Mouse (Mus musculus): Measurements from ENCODE around the gene Mccc1. TPM values are rescaled to one million over a fixed set of nuclear protein-coding genes. Genes with fewer than 3 reads are reported as not detected.

The Mccc1 gene
- 35.8 and 37.6 TPM in 2 replicates for polyA plus RNA-seq (2016; fragmentation: Nextera tagmentation; extraction: Ambion mirVana)

GRCm38 (mm10) chr3:36000275-36001239 lies at the start of gene Mccc1:
Gene Mccc1 (minus strand): TSS chr3:36000678.
- H3K27ac ChIP-seq (replicated peaks) = peak within 1 kb of the TSS; percentile 95
- H3K9me3 ChIP-seq (replicated peaks) = no peaks in the 10 kb centered on the region
- peaks cover 4% of the 10 kb centered on the region for H3K36me3 ChIP-seq
- no peaks in the 10 kb centered on the region for H3K27me3 ChIP-seq (ENCODE audit: low read depth, poor library complexity, severe bottlenecking)
- peaks cover 9% of the 10 kb centered on the region for H3K4me1 ChIP-seq
- 6% methylated on average over 39 of the region's 39 CpGs for WGBS
- peak; percentile 94 for DNase-seq (ENCODE audit: low spot score)
- H3K4me3 ChIP-seq = peak within 1 kb of the TSS; percentile 77

DNA sequence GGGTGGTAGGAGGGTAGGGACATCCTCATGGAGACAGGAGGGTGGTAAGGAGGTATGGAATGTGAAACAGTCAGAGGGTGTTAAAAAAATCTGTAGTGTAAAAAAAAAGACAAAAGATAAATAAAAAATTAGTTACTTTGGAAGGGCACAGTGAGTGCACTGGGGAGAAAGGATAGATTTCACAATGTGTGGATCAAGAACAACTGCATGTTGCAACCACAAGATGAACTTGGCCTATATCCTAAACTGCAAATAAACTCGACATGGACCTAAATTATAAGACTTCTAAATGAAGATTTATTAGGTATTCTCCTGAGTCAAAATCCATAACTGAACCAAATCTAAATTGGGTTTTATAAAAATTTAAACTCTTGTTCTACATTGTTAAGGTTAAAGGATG lies 48.6 kb upstream of the Mccc1 start:
- no peak for DNase-seq (ENCODE audit: low spot score)
- H3K27me3 ChIP-seq (ENCODE audit: low read depth, poor library complexity, severe bottlenecking) = no peaks in the 10 kb centered on the region
- no peaks in the 10 kb centered on the region for H3K36me3 ChIP-seq
- H3K9me3 ChIP-seq (replicated peaks) = no peaks in the 10 kb centered on the region
- WGBS = 63% methylated on average over 1 of the region's 1 CpGs
- H3K27ac ChIP-seq (replicated peaks) = no peak overlapping the region
- H3K4me3 ChIP-seq = no peak overlapping the region
- no peaks in the 10 kb centered on the region for H3K4me1 ChIP-seq

- H3K4me3 ChIP-seq = no peak overlapping the region
- no peak for DNase-seq (ENCODE audit: low spot score)
- H3K27ac ChIP-seq (replicated peaks) = no peak overlapping the region
- H3K27me3 ChIP-seq (ENCODE audit: low read depth, poor library complexity, severe bottlenecking) = no peaks in the 10 kb centered on the region
- no peaks in the 10 kb centered on the region for H3K9me3 ChIP-seq (replicated peaks)
- no peaks in the 10 kb centered on the region for H3K36me3 ChIP-seq
- no peaks in the 10 kb centered on the region for H3K4me1 ChIP-seq
- 80% methylated on average over 4 of the region's 4 CpGs for WGBS
Observed at GRCm38 (mm10) chr3:36045086-36045485, 44.6 kb upstream of the Mccc1 start.

DNA sequence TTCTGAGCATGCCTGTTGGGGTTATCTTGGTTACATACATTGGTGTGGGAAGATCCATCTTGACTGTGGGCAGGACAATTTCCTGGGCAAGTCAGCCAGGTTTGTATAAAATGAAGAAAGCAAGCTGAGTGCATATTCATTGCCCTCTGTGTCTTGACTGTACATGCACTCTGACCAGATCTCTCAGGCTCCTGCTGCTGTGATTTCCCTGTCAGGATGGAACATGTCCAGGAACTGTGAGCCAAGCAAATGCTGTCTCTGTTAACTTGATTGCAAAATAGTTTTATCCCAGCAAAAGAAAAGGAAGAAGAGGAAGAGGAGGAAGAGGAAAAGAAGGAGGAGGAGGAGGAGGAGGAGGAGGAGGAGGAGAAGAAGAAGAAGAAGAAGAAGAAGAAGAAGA lies 44.0 kb upstream of the Mccc1 start:
- Histone ChIP-seq H3K36me3 (no peaks in the 10 kb centered on the region), H3K4me1 (no peaks in the 10 kb centered on the region), H3K9me3 (replicated peaks) (no peaks in the 10 kb centered on the region), H3K27ac (replicated peaks) (no peak overlapping the region), H3K27me3 (ENCODE audit: low read depth, poor library complexity, severe bottlenecking) (no peaks in the 10 kb centered on the region), H3K4me3 (no peak overlapping the region)
- DNase-seq (ENCODE audit: low spot score) = no peak

DNA sequence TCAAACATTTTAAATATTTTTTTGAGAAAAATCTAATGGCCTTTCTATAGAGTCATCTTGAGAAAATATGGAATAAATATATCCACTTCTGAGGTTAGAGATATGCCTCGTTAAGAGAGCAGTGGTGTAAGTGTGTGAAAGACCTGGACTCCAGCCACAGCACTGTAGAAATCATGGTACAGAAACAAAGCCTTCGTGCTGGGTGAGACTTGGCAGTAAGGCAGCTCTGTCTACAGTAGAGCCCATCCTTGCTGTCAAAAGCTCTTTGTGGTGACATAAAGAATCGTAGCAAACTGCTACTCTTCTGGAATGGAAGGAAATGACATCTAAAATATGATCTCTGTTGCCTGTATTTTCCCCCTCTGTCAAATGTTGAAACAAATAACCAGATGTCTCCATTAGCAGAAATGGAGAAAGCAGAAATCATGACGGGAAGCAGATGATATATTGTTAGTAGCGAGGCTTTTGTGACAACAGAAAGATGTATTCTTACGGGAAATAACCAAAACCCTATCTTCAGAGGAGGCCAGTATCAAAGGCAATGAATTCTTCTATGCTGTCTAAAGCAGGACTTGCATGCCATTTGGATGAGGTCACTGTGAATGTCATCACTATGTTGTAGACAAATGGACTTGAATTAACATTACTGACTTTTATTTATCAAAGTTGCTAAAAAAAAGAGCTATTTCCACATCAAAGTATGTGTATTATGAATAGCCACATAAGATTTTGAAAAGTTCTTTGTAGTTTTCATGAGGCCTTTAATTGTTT lies 31.4 kb upstream of the Mccc1 start:
- Histone ChIP-seq H3K36me3 (no peaks in the 10 kb centered on the region), H3K27me3 (ENCODE audit: low read depth, poor library complexity, severe bottlenecking) (no peaks in the 10 kb centered on the region), H3K4me1 (no peaks in the 10 kb centered on the region), H3K27ac (replicated peaks) (no peak overlapping the region), H3K9me3 (replicated peaks) (no peaks in the 10 kb centered on the region), H3K4me3 (no peak overlapping the region)
- DNase-seq (ENCODE audit: low spot score) = no peak
- WGBS = 82% methylated on average over 6 of the region's 6 CpGs

GRCm38 (mm10) chr3:36029993-36030392 lies 29.5 kb upstream of the Mccc1 start:
- H3K27ac ChIP-seq (replicated peaks) = no peak overlapping the region
- WGBS = 86% methylated on average over 4 of the region's 4 CpGs
- DNase-seq (ENCODE audit: low spot score) = no peak

GRCm38 (mm10) chr3:36025732-36026131 lies 25.3 kb upstream of the Mccc1 start:
- Histone ChIP-seq H3K27me3 (ENCODE audit: low read depth, poor library complexity, severe bottlenecking) (no peaks in the 10 kb centered on the region), H3K4me1 (no peaks in the 10 kb centered on the region), H3K4me3 (no peak overlapping the region), H3K9me3 (replicated peaks) (no peaks in the 10 kb centered on the region), H3K27ac (replicated peaks) (no peak overlapping the region), H3K36me3 (no peaks in the 10 kb centered on the region)
- DNase-seq (ENCODE audit: low spot score) = no peak
- 90% methylated on average over 6 of the region's 6 CpGs for WGBS

More at GRCm38 (mm10) chr3:36029993-36030392, 29.5 kb upstream of the Mccc1 start:
- H3K36me3 ChIP-seq = no peaks in the 10 kb centered on the region
- no peaks in the 10 kb centered on the region for H3K27me3 ChIP-seq (ENCODE audit: low read depth, poor library complexity, severe bottlenecking)
- no peaks in the 10 kb centered on the region for H3K4me1 ChIP-seq
- H3K4me3 ChIP-seq = no peak overlapping the region
- H3K9me3 ChIP-seq (replicated peaks) = no peaks in the 10 kb centered on the region

GRCm38 (mm10) chr3:36011239-36011638 lies 10.8 kb upstream of the Mccc1 start:
- Histone ChIP-seq H3K9me3 (replicated peaks) (no peaks in the 10 kb centered on the region; the same call in 1 of the 2 replicates), H3K4me1 (no peaks in the 10 kb centered on the region), H3K27ac (replicated peaks) (no peak overlapping the region), H3K36me3 (no peaks in the 10 kb centered on the region), H3K4me3 (no peak overlapping the region), H3K27me3 (ENCODE audit: low read depth, poor library complexity, severe bottlenecking) (no peaks in the 10 kb centered on the region)
- no peak for DNase-seq (ENCODE audit: low spot score)
- 87% methylated on average over 3 of the region's 3 CpGs for WGBS

DNA sequence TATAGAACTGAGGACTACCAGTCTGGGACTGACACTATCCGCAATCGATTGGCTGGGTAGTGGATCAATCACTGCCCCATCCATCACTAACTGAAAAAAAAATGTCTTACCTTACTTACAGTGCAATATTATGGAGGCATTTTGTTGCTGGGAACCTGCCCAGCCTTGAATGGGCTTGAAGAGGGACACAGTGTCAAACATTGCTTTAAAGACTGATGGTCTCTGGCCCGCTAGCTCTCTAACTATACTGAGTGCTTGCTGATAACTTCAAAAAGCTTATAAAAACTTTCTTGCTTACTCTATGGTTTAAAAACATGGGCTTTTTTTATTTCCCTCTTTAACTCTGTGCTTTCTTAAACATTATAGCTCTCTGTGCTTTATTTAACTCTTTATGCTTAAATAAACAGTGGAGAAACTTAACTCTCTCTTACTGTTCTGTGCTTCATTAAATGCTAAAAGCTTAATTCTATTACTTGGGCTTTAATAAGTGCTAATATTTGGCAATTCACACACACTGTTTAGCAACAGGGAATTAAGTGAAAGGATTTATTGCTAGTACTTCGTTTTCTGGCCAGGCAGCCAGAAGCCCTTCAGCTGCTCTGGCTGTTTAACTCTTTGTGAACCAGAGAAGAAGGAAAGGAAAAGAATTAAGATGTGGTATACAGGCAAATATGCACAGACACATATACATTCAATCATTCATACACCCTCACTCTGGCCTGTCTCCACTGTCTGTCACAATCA lies 8.1 kb upstream of the Mccc1 start:
- Histone ChIP-seq H3K27ac (replicated peaks) (no peak overlapping the region), H3K9me3 (replicated peaks) (no peaks in the 10 kb centered on the region; the same call in 1 of the 2 replicates), H3K36me3 (no peaks in the 10 kb centered on the region), H3K4me3 (no peak overlapping the region), H3K4me1 (no peaks in the 10 kb centered on the region), H3K27me3 (ENCODE audit: low read depth, poor library complexity, severe bottlenecking) (no peaks in the 10 kb centered on the region)
- no peak for DNase-seq (ENCODE audit: low spot score)
- WGBS = 75% methylated on average over 4 of the region's 4 CpGs

- DNase-seq (ENCODE audit: low spot score) = no peak
- Histone ChIP-seq H3K9me3 (replicated peaks) (no peaks in the 10 kb centered on the region; the same call in 1 of the 2 replicates), H3K27ac (replicated peaks) (no peak overlapping the region), H3K4me1 (peaks cover 9% of the 10 kb centered on the region), H3K27me3 (ENCODE audit: low read depth, poor library complexity, severe bottlenecking) (no peaks in the 10 kb centered on the region), H3K4me3 (no peak overlapping the region), H3K36me3 (no peaks in the 10 kb centered on the region)
- WGBS = 88% methylated on average over 4 of the region's 4 CpGs
Observed at GRCm38 (mm10) chr3:36004028-36004895, 3.8 kb upstream of the Mccc1 start.

- 63% methylated on average over 11 of the region's 11 CpGs for WGBS
- Histone ChIP-seq H3K9me3 (replicated peaks) (no peaks in the 10 kb centered on the region), H3K36me3 (peaks cover 44% of the 10 kb centered on the region), H3K4me3 (no peak overlapping the region), H3K27me3 (ENCODE audit: low read depth, poor library complexity, severe bottlenecking) (no peaks in the 10 kb centered on the region), H3K27ac (replicated peaks) (no peak overlapping the region), H3K4me1 (peaks cover 12% of the 10 kb centered on the region)
- DNase-seq (ENCODE audit: low spot score) = no peak
Observed at GRCm38 (mm10) chr3:35994552-35995531, 5.6 kb downstream of the Mccc1 start.

Measured in midbrain, embryonic 10.5 days (tissue).